Mouse (Mus musculus) olfactory bulb, adult 2 months (tissue): ENCODE measurements around the gene Prrc2b.

Experiments used
- CTCF ChIP-seq: fragments of 200-500 bp; IDR thresholded peaks from 2 replicates; pipeline ENCODE4 v1.5.1; 2012; ENCODE audit warnings: low read depth, mild to moderate bottlenecking, low read length, moderate library complexity; ENCODE audit not compliant: insufficient read depth
- POLR2A ChIP-seq: fragments of 200-500 bp; IDR thresholded peaks from 2 replicates; pipeline ENCODE4 v1.6.1; 2012; ENCODE audit warnings: mild to moderate bottlenecking, low read depth, low read length, moderate library complexity; ENCODE audit not compliant: insufficient read depth

DNA sequence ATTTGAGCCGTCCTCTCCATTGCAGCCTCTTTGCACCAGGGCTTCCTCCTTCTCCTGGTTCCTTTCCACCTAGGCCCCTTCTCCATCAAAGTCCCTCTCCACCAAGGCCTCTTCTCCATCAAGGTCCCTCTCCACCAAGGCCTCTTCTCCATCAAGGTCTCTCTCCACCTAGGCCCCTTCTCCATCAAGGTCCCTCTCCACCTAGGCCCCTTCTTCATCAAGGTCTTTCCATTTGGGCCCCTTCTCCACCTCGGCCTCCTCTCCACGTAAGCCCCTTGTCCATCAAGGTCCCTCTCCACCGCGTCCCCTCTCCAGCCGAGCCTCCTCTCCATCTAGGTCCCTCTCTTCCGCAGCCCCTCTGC lies 339 bp upstream of the Prrc2b start:
- TF ChIP-seq CTCF (no peak), POLR2A (peak; percentile 7; the same call in 1 of the 2 replicates)
